Mouse (Mus musculus) stomach, embryonic 14.5 days (tissue): ENCODE results near the gene Cotl1. TPM values are rescaled to one million over a fixed set of nuclear protein-coding genes. Genes with fewer than 3 reads are reported as not detected.

Source experiments
- ATAC-seq: fragments of 200-750 bp; cut with Nextera tagmentation; 2 replicates; pipeline ENCODE4 v1.8.0; 2017; ENCODE audit warnings: low read depth, moderate TSS enrichment; ENCODE audit not compliant: insufficient number of reproducible peaks, insufficient read depth, low FRiP score
- H3K27ac ChIP-seq: fragments of 300-500 bp; sonication (generic); 2 replicates; pipeline ENCODE4 v1.5.1; 2014; ENCODE audit warnings: mild to moderate bottlenecking, low read length, moderate library complexity, mixed read lengths
- H3K27me3 ChIP-seq: fragments of 300-500 bp; sonication (generic); 2 replicates; pipeline ENCODE4 v1.6.1; 2014; ENCODE audit warnings: low read length, control low read depth, mixed read lengths; ENCODE audit not compliant: control insufficient read depth, insufficient read depth
- H3K36me3 ChIP-seq: fragments of 300-500 bp; sonication (generic); 2 replicates; pipeline ENCODE4 v1.6.1; 2014; ENCODE audit warnings: mild to moderate bottlenecking, control low read depth, low read length, moderate library complexity, mixed read lengths; ENCODE audit not compliant: control insufficient read depth, insufficient read depth
- H3K4me1 ChIP-seq: fragments of 300-500 bp; sonication (generic); 2 replicates; pipeline ENCODE4 v1.6.1; 2014; ENCODE audit warnings: low read length, control low read depth, mixed read lengths; ENCODE audit not compliant: control insufficient read depth, insufficient read depth
- H3K4me2 ChIP-seq: fragments of 300-500 bp; sonication (generic); replicated peaks from 2 replicates; pipeline ENCODE4 v1.6.1; 2014; ENCODE audit warnings: low read depth, low read length, control low read depth
- H3K4me3 ChIP-seq: fragments of 300-500 bp; sonication (generic); 2 replicates; pipeline ENCODE4 v1.5.1; 2014; ENCODE audit warnings: low read depth, low read length, control low read depth
- H3K9ac ChIP-seq: fragments of 300-500 bp; sonication (generic); replicated peaks from 2 replicates; pipeline ENCODE4 v1.6.1; 2014; ENCODE audit warnings: low read depth, mild to moderate bottlenecking, control low read depth, low read length, moderate library complexity, mixed read lengths
- H3K9me3 ChIP-seq: fragments of 300-500 bp; sonication (generic); 2 replicates; pipeline ENCODE4 v1.6.1; 2016; ENCODE audit warnings: low read depth, low read length, control low read depth; ENCODE audit not compliant: control insufficient read depth
- WGBS: fragments of 180-500 bp; shearing (Covaris S2); extraction: QIAGEN DNeasy Blood & Tissue Kit; methylation state at CpG from one replicate; pipeline ENCODE4 v1.1.7; 2014; 5-methylcytosine and 5-hydroxymethylcytosine counted together
- polyA plus RNA-seq: library from polyadenylated mRNA; unstranded; fragments of >200 nt; fragmentation: Nextera tagmentation; extraction: Ambion mirVana; gene quantifications from 2 replicates; pipeline ENCODE4 v1.2.1, GENCODE M21; 2014

Cotl1 gene
- 340 and 436 TPM in 2 replicates for polyA plus RNA-seq

- WGBS, result 0% methylated on average over 50 of the region's 57 CpGs
- Histone ChIP-seq H3K27ac (peak within 1 kb of the TSS; percentile 84), H3K27me3 (no peaks in the 10 kb centered on the region), H3K9me3 (no peaks in the 10 kb centered on the region), H3K4me3 (peak within 1 kb of the TSS; percentile 62), H3K4me1 (peaks cover 40% of the 10 kb centered on the region), H3K9ac (peak within 1 kb of the TSS; percentile 71), H3K36me3 (no peaks in the 10 kb centered on the region; the same call in 1 of the 2 replicates), H3K4me2 (peak within 1 kb of the TSS; percentile 83)
- peak; percentile 92 for ATAC-seq
These were observed at the start of gene Cotl1 for GRCm38 (mm10) chr8:119840275-119840808. TSS of gene Cotl1 (minus strand) at chr8:119840544.

- H3K4me2 ChIP-seq, result no peak overlapping the region
- no peaks in the 10 kb centered on the region for H3K27me3 ChIP-seq
- H3K27ac ChIP-seq, result no peak overlapping the region
- WGBS, result 75% methylated on average over 4 of the region's 4 CpGs
- no peak for ATAC-seq
- peaks cover 6% of the 10 kb centered on the region for H3K4me1 ChIP-seq
- H3K4me3 ChIP-seq, result no peak overlapping the region
- H3K9me3 ChIP-seq, result no peaks in the 10 kb centered on the region
- H3K36me3 ChIP-seq, result no peaks in the 10 kb centered on the region
- no peak overlapping the region for H3K9ac ChIP-seq
These were observed 47.7 kb upstream of the Cotl1 start for GRCm38 (mm10) chr8:119888012-119888411.

DNA sequence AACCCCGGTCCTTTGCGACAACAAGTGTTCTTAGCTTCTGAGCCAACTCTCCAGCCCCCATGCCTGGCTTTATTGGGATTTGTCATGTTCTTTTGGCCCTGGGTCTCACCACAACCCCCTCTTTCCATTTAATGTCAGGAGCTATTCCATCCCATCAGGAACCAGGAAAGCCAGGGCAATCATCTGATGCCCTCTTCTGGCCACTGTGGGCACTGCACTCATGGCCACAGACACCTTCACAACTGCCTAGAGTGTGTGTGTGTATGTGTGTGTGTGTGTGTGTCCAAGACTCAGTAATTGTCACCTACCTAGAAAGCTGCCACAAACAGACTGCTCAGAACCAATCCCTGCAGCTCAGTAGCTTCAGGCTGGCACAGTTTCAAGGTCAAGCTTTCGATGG is 46.8 kb upstream of the Cotl1 start:
- WGBS, result 85% methylated on average over 3 of the region's 3 CpGs
- ATAC-seq, result no peak

DNA sequence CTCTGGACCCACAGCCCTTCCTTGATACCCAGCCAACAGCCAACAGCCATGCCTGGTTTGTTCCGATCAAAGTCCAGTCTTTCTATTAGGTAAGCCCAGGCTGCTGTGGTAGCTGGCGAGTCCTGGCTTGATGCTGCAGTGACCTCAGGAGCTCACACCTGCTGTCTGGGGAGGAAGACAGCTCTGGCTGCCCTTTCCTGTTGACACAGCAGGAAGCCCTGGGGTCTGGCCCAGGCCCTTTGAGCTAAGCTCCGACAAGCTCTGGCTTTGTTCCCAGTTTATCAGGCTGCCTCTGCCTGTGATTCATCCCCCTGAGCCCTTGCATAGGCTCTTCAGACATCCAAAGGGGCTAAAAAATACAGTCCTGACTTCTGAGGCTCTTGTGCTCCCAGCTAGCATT is 45.3 kb upstream of the Cotl1 start:
- no peaks in the 10 kb centered on the region for H3K27me3 ChIP-seq
- H3K9ac ChIP-seq, result no peak overlapping the region
- 0 out of 2 replicates have a peak overlapping the region, but pooled peaks have one; percentile 16 for H3K27ac ChIP-seq
- 23% methylated on average over 3 of the region's 3 CpGs for WGBS
- H3K4me2 ChIP-seq, result no peak overlapping the region
- no peaks in the 10 kb centered on the region for H3K36me3 ChIP-seq
- no peaks in the 10 kb centered on the region for H3K9me3 ChIP-seq
- no peak overlapping the region for H3K4me3 ChIP-seq
- peak; percentile 67 for ATAC-seq
- H3K4me1 ChIP-seq, result peaks cover 6% of the 10 kb centered on the region

More for the DNA sequence above, 46.8 kb upstream of the Cotl1 start:
- H3K36me3 ChIP-seq, result no peaks in the 10 kb centered on the region
- H3K4me2 ChIP-seq, result no peak overlapping the region
- no peak overlapping the region for H3K27ac ChIP-seq
- H3K27me3 ChIP-seq, result no peaks in the 10 kb centered on the region
- no peak overlapping the region for H3K4me3 ChIP-seq
- H3K9me3 ChIP-seq, result no peaks in the 10 kb centered on the region
- H3K9ac ChIP-seq, result no peak overlapping the region
- H3K4me1 ChIP-seq, result peaks cover 6% of the 10 kb centered on the region

DNA sequence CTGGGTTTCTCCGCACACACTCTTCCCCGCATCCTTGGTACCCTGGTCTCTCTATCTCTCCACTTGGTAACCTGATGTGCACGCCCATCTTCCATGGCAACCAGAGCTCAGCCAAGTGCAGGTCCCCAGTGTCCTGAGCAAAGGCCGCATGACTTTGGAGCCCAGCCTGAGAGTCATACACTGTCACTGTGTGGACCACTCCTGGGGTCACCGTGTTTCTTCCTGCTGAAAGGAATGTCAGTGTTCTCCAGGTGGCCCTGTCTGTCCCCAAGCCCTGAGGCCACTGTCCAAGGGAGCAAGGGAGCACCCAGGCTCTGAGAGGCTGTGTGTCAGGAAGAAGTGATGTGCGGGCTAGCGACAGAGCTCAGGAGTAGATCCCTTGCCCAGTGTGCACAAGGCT is 42.9 kb upstream of the Cotl1 start:
- peaks cover 6% of the 10 kb centered on the region for H3K4me1 ChIP-seq
- H3K9ac ChIP-seq, result no peak overlapping the region
- H3K9me3 ChIP-seq, result no peaks in the 10 kb centered on the region
- no peaks in the 10 kb centered on the region for H3K27me3 ChIP-seq
- no peak overlapping the region for H3K27ac ChIP-seq
- no peak overlapping the region for H3K4me3 ChIP-seq
- no peaks in the 10 kb centered on the region for H3K36me3 ChIP-seq
- no peak overlapping the region for H3K4me2 ChIP-seq
- WGBS, result 92% methylated on average over 7 of the region's 7 CpGs
- ATAC-seq, result no peak

DNA sequence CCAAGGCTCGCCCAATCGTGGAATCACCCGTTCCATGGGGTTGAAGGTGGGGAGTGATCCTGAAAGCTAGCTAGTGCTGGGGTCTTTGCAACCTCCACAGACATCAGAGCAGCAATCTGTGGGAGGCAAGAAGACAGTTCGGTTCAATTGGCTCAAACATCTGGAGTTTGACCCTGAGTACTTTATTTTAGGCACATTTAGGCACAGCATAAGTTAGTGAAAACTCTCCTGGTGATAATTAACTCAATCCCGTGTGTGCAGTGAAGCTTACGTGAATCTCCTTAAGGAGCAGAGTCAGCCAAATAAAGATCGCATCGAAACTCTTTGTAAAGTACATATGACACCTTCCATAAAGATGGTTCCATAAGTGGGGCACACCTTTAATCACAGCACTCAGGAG is 41.6 kb upstream of the Cotl1 start:
- Histone ChIP-seq H3K4me1 (peaks cover 6% of the 10 kb centered on the region), H3K4me2 (no peak overlapping the region), H3K4me3 (no peak overlapping the region), H3K9me3 (no peaks in the 10 kb centered on the region), H3K27ac (no peak overlapping the region), H3K9ac (no peak overlapping the region), H3K36me3 (no peaks in the 10 kb centered on the region), H3K27me3 (no peaks in the 10 kb centered on the region)
- no peak for ATAC-seq
- WGBS, result 82% methylated on average over 8 of the region's 8 CpGs

- peaks cover 6% of the 10 kb centered on the region for H3K4me1 ChIP-seq
- H3K27me3 ChIP-seq, result no peaks in the 10 kb centered on the region
- no peak overlapping the region for H3K9ac ChIP-seq
- no peaks in the 10 kb centered on the region for H3K36me3 ChIP-seq
- H3K4me3 ChIP-seq, result no peak overlapping the region
- no peaks in the 10 kb centered on the region for H3K9me3 ChIP-seq
- H3K27ac ChIP-seq, result no peak overlapping the region
- no peak overlapping the region for H3K4me2 ChIP-seq
- WGBS, result 76% methylated on average over 6 of the region's 6 CpGs
- no peak for ATAC-seq
These were observed 41.0 kb upstream of the Cotl1 start for GRCm38 (mm10) chr8:119881301-119881700.

- ATAC-seq, result no peak
- Histone ChIP-seq H3K36me3 (peaks cover 21% of the 10 kb centered on the region), H3K9ac (no peak overlapping the region), H3K9me3 (peaks cover 7% of the 10 kb centered on the region; the same call in 1 of the 2 replicates), H3K27ac (no peak overlapping the region), H3K4me3 (no peak overlapping the region), H3K4me1 (no peaks in the 10 kb centered on the region), H3K27me3 (no peaks in the 10 kb centered on the region), H3K4me2 (no peak overlapping the region)
- WGBS, result 94% methylated on average over 1 of the region's 1 CpGs
These were observed 32.8 kb upstream of the Cotl1 start for GRCm38 (mm10) chr8:119873181-119873580.

DNA sequence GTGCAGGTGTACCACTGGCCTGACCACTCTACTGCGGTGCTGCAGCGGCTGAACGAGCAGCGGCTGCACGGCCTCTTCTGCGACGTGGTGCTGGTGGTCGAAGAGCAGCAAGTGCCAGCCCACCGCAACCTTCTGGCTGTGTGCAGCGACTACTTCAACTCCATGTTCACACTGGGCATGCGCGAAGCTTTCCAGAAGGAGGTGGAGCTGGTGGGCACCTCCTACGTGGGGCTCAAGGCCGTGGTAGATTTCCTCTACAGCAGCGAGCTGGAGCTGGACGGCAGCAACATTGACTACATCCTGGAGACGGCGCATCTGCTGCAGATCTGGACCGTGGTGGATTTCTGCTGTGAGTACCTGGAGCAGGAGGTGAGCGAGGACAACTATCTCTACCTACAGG is 29.3 kb upstream of the Cotl1 start:
- Histone ChIP-seq H3K36me3 (peaks cover 21% of the 10 kb centered on the region), H3K9ac (no peak overlapping the region), H3K27ac (no peak overlapping the region), H3K4me3 (no peak overlapping the region), H3K4me1 (no peaks in the 10 kb centered on the region), H3K27me3 (no peaks in the 10 kb centered on the region), H3K9me3 (peaks cover 7% of the 10 kb centered on the region; the same call in 1 of the 2 replicates), H3K4me2 (no peak overlapping the region)
- 80% methylated on average over 20 of the region's 20 CpGs for WGBS
- ATAC-seq, result no peak
